Mouse (Mus musculus) heart, embryonic 15.5 days (tissue): ENCODE results near the gene Sc5d. TPM values are rescaled to one million over a fixed set of nuclear protein-coding genes. Genes with fewer than 3 reads are reported as not detected.

Experiments used
- ATAC-seq: fragments of 200-750 bp; cut with Nextera tagmentation; replicated peaks from 2 replicates; pipeline ENCODE4 v1.8.0; 2017; ENCODE audit warnings: low read depth, moderate TSS enrichment; ENCODE audit not compliant: insufficient number of reproducible peaks, insufficient read depth, low FRiP score
- H3K27ac ChIP-seq: fragments of 300-500 bp; sonication (generic); 2 replicates; pipeline ENCODE4 v1.5.1; 2015; ENCODE audit warnings: mild to moderate bottlenecking, inconsistent platforms
- H3K27me3 ChIP-seq: fragments of 300-500 bp; sonication (generic); 2 replicates; pipeline ENCODE4 v1.6.1; 2015; ENCODE audit warnings: inconsistent platforms
- H3K36me3 ChIP-seq: fragments of 300-500 bp; sonication (generic); 2 replicates; pipeline ENCODE4 v1.6.1; 2015; ENCODE audit warnings: mild to moderate bottlenecking, inconsistent platforms
- H3K4me1 ChIP-seq: fragments of 300-500 bp; sonication (generic); replicated peaks from 2 replicates; pipeline ENCODE4 v1.6.1; 2015; ENCODE audit warnings: inconsistent platforms
- H3K4me2 ChIP-seq: fragments of 300-500 bp; sonication (generic); 2 replicates; pipeline ENCODE4 v1.6.1; 2015; ENCODE audit warnings: inconsistent platforms, mild to moderate bottlenecking, moderate library complexity
- H3K4me3 ChIP-seq: fragments of 300-500 bp; sonication (generic); 2 replicates; pipeline ENCODE4 v1.5.1; 2015; ENCODE audit warnings: mild to moderate bottlenecking, inconsistent platforms
- H3K9ac ChIP-seq: fragments of 300-500 bp; sonication (generic); 2 replicates; pipeline ENCODE4 v1.6.1; 2015; ENCODE audit warnings: mild to moderate bottlenecking, inconsistent platforms
- H3K9me3 ChIP-seq: fragments of 300-500 bp; sonication (generic); replicated peaks from 2 replicates; pipeline ENCODE4 v1.6.1; 2016; ENCODE audit warnings: inconsistent platforms
- WGBS: fragments of 180-500 bp; shearing (Covaris S2); methylation state at CpG from one replicate; pipeline ENCODE4 v1.1.7; 2015; ENCODE audit warnings: mixed read lengths; 5-methylcytosine and 5-hydroxymethylcytosine counted together
- polyA plus RNA-seq: library from polyadenylated mRNA; unstranded; fragments of >200 nt; fragmentation: Nextera tagmentation; extraction: Ambion mirVana; gene quantifications from 2 replicates; pipeline ENCODE4 v1.2.1, GENCODE M21; 2015

Gene Sc5d
- polyA plus RNA-seq, 1 experiment from 2014 or later, result 18.5 TPM

DNA sequence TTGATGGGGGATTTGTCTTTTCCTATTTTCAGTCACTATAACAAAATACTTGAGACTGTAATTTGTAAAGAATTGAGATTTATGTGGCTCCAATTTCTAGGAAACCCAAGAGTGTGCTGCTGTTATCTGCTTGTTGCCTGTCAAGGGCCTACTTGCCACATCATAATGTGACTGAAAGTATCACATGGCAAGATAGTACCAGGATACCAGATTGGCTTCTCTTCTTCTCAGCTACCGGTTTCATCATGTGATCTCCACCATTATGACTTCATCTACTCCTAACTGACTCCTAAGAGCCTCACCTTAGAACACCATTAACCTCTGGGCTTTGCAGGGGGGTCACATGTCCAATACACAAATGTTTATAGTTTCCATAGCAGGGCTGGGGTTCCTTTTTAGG, 49.9 kb downstream of the Sc5d start:
- H3K4me3 ChIP-seq, result no peak overlapping the region
- H3K27ac ChIP-seq, result no peak overlapping the region
- H3K36me3 ChIP-seq, result no peaks in the 10 kb centered on the region
- WGBS, result 57% methylated on average over 1 of the region's 1 CpGs
- H3K27me3 ChIP-seq, result peaks cover 2% of the 10 kb centered on the region; the same call in 1 of the 2 replicates
- H3K9me3 ChIP-seq, result no peaks in the 10 kb centered on the region
- no peak for ATAC-seq
- no peak overlapping the region for H3K4me2 ChIP-seq
- H3K4me1 ChIP-seq, result no peaks in the 10 kb centered on the region
- no peak overlapping the region for H3K9ac ChIP-seq

GRCm38 (mm10) chr9:42213142-42213541, 50.9 kb downstream of the Sc5d start:
- Histone ChIP-seq H3K4me2 (no peak overlapping the region), H3K4me3 (no peak overlapping the region), H3K27me3 (no peaks in the 10 kb centered on the region), H3K27ac (no peak overlapping the region), H3K9me3 (no peaks in the 10 kb centered on the region), H3K9ac (no peak overlapping the region), H3K36me3 (no peaks in the 10 kb centered on the region), H3K4me1 (no peaks in the 10 kb centered on the region)
- 73% methylated on average over 1 of the region's 1 CpGs for WGBS
- ATAC-seq, result no peak

- ATAC-seq, result no peak
- WGBS, result 65% methylated on average over 6 of the region's 6 CpGs
- Histone ChIP-seq H3K9me3 (no peaks in the 10 kb centered on the region), H3K36me3 (no peaks in the 10 kb centered on the region), H3K4me3 (no peak overlapping the region), H3K9ac (no peak overlapping the region), H3K27me3 (no peaks in the 10 kb centered on the region), H3K4me2 (no peak overlapping the region), H3K27ac (no peak overlapping the region), H3K4me1 (no peaks in the 10 kb centered on the region)
These were observed 54.4 kb downstream of the Sc5d start for GRCm38 (mm10) chr9:42209666-42210065.

GRCm38 (mm10) chr9:42208463-42208862, 55.6 kb downstream of the Sc5d start:
- no peak overlapping the region for H3K4me2 ChIP-seq
- WGBS, result 24% methylated on average over 5 of the region's 5 CpGs
- ATAC-seq, result no peak
- no peaks in the 10 kb centered on the region for H3K4me1 ChIP-seq
- no peaks in the 10 kb centered on the region for H3K36me3 ChIP-seq
- H3K27ac ChIP-seq, result no peak overlapping the region
- no peaks in the 10 kb centered on the region for H3K9me3 ChIP-seq
- H3K9ac ChIP-seq, result no peak overlapping the region
- H3K4me3 ChIP-seq, result no peak overlapping the region
- no peaks in the 10 kb centered on the region for H3K27me3 ChIP-seq

GRCm38 (mm10) chr9:42206750-42207149, 57.3 kb downstream of the Sc5d start:
- Histone ChIP-seq H3K9ac (no peak overlapping the region), H3K36me3 (no peaks in the 10 kb centered on the region), H3K27me3 (no peaks in the 10 kb centered on the region), H3K4me1 (no peaks in the 10 kb centered on the region), H3K9me3 (no peaks in the 10 kb centered on the region), H3K27ac (no peak overlapping the region), H3K4me2 (no peak overlapping the region), H3K4me3 (no peak overlapping the region)
- WGBS, result 69% methylated on average over 1 of the region's 1 CpGs
- ATAC-seq, result no peak

- no peak overlapping the region for H3K4me2 ChIP-seq
- ATAC-seq, result no peak
- no peaks in the 10 kb centered on the region for H3K9me3 ChIP-seq
- no peak overlapping the region for H3K27ac ChIP-seq
- no peak overlapping the region for H3K4me3 ChIP-seq
- H3K9ac ChIP-seq, result no peak overlapping the region
- H3K36me3 ChIP-seq, result no peaks in the 10 kb centered on the region
- no peaks in the 10 kb centered on the region for H3K27me3 ChIP-seq
- H3K4me1 ChIP-seq, result no peaks in the 10 kb centered on the region
- 91% methylated on average over 5 of the region's 5 CpGs for WGBS
These were observed 61.8 kb downstream of the Sc5d start for GRCm38 (mm10) chr9:42202271-42202670.

Other genes with a start within 250 kb of the Sc5d start
- gene Sorl1, start 140.0 kb downstream of the Sc5d start, polyA plus RNA-seq, result 2.3 and 4.8 TPM in 2 replicates
- 0.04 and 0.10 TPM in 2 replicates for gene Tecta, start 135.7 kb upstream of the Sc5d start, polyA plus RNA-seq
- 2.5 and 3.2 TPM in 2 replicates for gene Tbcel, start 243.6 kb upstream of the Sc5d start, polyA plus RNA-seq